Mouse (Mus musculus) limb, embryonic 14.5 days (tissue): ENCODE data around the gene Stac. TPM values are rescaled to one million over a fixed set of nuclear protein-coding genes. Genes with fewer than 3 reads are reported as not detected.

Experiments used
- ATAC-seq: fragments of 200-750 bp; cut with Nextera tagmentation; 2 replicates; pipeline ENCODE4 v1.8.0; 2017; ENCODE audit warnings: low read depth, moderate number of reproducible peaks, moderate TSS enrichment; ENCODE audit not compliant: low FRiP score
- DNase-seq: peaks from one replicate; pipeline ENCODE4 v3.0.0-alpha.2; 2015; ENCODE audit warnings: low spot score
- H3K27ac ChIP-seq: fragments of 300-500 bp; sonication (generic); replicated peaks from 2 replicates; pipeline ENCODE4 v1.5.1; 2014; ENCODE audit warnings: low read depth, mild to moderate bottlenecking, low read length, moderate library complexity, mixed read lengths
- H3K27me3 ChIP-seq: fragments of 300-500 bp; sonication (generic); 2 replicates; pipeline ENCODE4 v1.6.1; 2014; ENCODE audit warnings: low read length, mixed read lengths; ENCODE audit not compliant: control insufficient read depth, insufficient read depth
- H3K36me3 ChIP-seq: fragments of 300-500 bp; sonication (generic); 2 replicates; pipeline ENCODE4 v1.6.1; 2014; ENCODE audit warnings: mild to moderate bottlenecking, low read length, moderate library complexity, mixed read lengths; ENCODE audit not compliant: control insufficient read depth, insufficient read depth
- H3K4me1 ChIP-seq: fragments of 300-500 bp; sonication (generic); 2 replicates; pipeline ENCODE4 v1.6.1; 2014; ENCODE audit warnings: antibody characterized with exemption, low read length, mixed read lengths; ENCODE audit not compliant: control insufficient read depth, insufficient read depth
- H3K4me2 ChIP-seq: fragments of 300-500 bp; sonication (generic); replicated peaks from 2 replicates; pipeline ENCODE4 v1.6.1; 2014; ENCODE audit warnings: low read depth, mild to moderate bottlenecking, low read length, moderate library complexity; ENCODE audit not compliant: severe bottlenecking
- H3K4me3 ChIP-seq: fragments of 300-500 bp; sonication (generic); replicated peaks from 2 replicates; pipeline ENCODE4 v1.5.1; 2014; ENCODE audit warnings: low read length
- H3K9ac ChIP-seq: fragments of 300-500 bp; sonication (generic); 2 replicates; pipeline ENCODE4 v1.6.1; 2014; ENCODE audit warnings: mild to moderate bottlenecking, low read depth, low read length, moderate library complexity; ENCODE audit not compliant: severe bottlenecking
- H3K9me3 ChIP-seq: fragments of 300-500 bp; sonication (generic); 2 replicates; pipeline ENCODE4 v1.6.1; 2016; ENCODE audit warnings: low read length; ENCODE audit not compliant: control insufficient read depth
- POLR2A ChIP-seq: fragments of 200-500 bp; IDR thresholded peaks from 2 replicates; pipeline ENCODE4 v1.8.0; 2012; ENCODE audit warnings: inconsistent platforms, mild to moderate bottlenecking, moderate library complexity, borderline replicate concordance; ENCODE audit not compliant: insufficient read depth, insufficient read length; ENCODE audit errors: extremely low read depth
- WGBS: fragments of 180-500 bp; shearing (Covaris S2); extraction: QIAGEN DNeasy Blood & Tissue Kit; methylation state at CpG from one replicate; pipeline ENCODE4 v1.1.7; 2014; 5-methylcytosine and 5-hydroxymethylcytosine counted together
- polyA plus RNA-seq, 2 experiments: library from polyadenylated mRNA; depleted of rRNA in 1 of 2; stranded (reverse) in 1 of 2; unstranded in 1 of 2; fragments of >200 nt; fragmentation: Nextera tagmentation in 1 of 2; extraction: Ambion mirVana in 1 of 2; gene quantifications; 2 replicates each; pipeline versions ENCODE4 v1.2.1 to v1.2.3; 2012 to 2014

Gene Stac
- polyA plus RNA-seq, 2 experiments = 4.1 to 4.2 TPM

DNA sequence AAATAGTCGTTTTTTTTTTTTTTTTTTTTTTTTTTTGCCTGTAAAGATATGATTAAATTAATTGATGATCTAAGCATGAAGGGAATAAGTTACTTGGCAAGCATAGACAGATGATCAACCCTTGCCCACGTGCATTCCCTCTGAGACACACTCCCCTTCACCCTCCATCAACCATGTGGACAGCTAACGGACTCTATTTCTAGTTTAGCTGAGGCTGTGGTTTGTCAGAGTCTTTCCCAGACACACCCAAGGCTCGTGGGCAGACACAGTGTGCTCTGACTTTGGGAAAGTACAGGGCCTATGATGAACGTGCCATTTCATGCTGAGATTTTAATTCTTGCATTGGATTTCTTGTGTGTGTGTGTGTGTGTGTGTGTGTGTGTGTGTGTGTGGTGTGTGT lies 46.8 kb downstream of the Stac start:
- TF ChIP-seq POLR2A = no peak
- WGBS = 63% methylated on average over 5 of the region's 5 CpGs
- ATAC-seq = no peak
- Histone ChIP-seq H3K36me3 (no peaks in the 10 kb centered on the region), H3K4me2 (no peak overlapping the region), H3K9ac (no peak overlapping the region), H3K27ac (no peak overlapping the region), H3K4me3 (no peak overlapping the region), H3K9me3 (no peaks in the 10 kb centered on the region), H3K27me3 (no peaks in the 10 kb centered on the region), H3K4me1 (no peaks in the 10 kb centered on the region)
- no peak for DNase-seq

DNA sequence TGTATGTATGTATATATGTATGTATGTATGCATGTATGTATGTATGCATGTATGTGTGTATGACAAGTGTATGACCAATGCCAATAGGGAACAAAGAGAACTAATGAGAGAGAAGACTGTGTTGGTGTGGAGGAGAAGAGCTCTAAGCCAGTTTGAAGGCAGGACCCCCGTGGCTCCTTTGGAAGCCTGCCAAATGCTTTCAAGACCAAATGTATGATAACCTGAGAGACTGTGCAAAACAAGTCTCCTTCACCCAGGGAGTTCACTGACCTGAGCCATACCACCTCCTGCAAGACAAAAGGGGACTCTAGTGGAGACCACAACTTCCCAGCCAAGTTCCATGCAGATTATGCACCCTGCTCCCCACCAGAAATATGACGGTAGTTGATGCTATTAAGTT lies 52.5 kb downstream of the Stac start:
- no peaks in the 10 kb centered on the region for H3K4me1 ChIP-seq
- H3K36me3 ChIP-seq = no peaks in the 10 kb centered on the region

DNA sequence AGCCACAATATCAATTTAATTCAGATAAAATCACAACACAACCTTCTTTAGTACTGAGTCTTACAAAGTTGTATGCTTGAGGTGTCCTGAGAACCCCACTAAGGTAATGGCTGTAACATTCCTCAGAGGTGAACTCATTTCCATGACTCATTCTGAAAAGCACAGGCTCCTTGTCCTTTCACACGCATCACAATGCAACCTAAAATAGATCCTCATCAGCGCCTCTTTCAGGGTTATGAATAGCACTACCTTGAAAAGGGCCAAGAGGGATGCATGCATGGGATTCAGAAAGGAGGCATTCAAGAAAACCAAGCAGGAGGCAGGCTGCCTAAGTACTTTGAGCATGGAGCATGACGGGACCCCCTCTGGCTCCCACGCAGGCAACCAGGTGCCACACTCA lies 57.3 kb downstream of the Stac start:
- H3K27ac ChIP-seq = no peak overlapping the region
- H3K4me1 ChIP-seq = no peaks in the 10 kb centered on the region
- no peaks in the 10 kb centered on the region for H3K9me3 ChIP-seq
- no peak overlapping the region for H3K4me2 ChIP-seq
- DNase-seq (no peak), ATAC-seq (no peak)
- WGBS = 77% methylated on average over 4 of the region's 4 CpGs
- no peak overlapping the region for H3K4me3 ChIP-seq
- no peaks in the 10 kb centered on the region for H3K27me3 ChIP-seq
- no peaks in the 10 kb centered on the region for H3K36me3 ChIP-seq
- TF ChIP-seq POLR2A = no peak
- H3K9ac ChIP-seq = no peak overlapping the region

More for the DNA sequence above, 52.5 kb downstream of the Stac start:
- DNase-seq (no peak), ATAC-seq (no peak)
- H3K4me2 ChIP-seq = no peak overlapping the region
- no peak for TF ChIP-seq POLR2A
- H3K27me3 ChIP-seq = no peaks in the 10 kb centered on the region
- H3K9ac ChIP-seq = no peak overlapping the region
- no peak overlapping the region for H3K4me3 ChIP-seq
- no peaks in the 10 kb centered on the region for H3K9me3 ChIP-seq
- H3K27ac ChIP-seq = no peak overlapping the region
- 56% methylated on average over 2 of the region's 2 CpGs for WGBS

DNA sequence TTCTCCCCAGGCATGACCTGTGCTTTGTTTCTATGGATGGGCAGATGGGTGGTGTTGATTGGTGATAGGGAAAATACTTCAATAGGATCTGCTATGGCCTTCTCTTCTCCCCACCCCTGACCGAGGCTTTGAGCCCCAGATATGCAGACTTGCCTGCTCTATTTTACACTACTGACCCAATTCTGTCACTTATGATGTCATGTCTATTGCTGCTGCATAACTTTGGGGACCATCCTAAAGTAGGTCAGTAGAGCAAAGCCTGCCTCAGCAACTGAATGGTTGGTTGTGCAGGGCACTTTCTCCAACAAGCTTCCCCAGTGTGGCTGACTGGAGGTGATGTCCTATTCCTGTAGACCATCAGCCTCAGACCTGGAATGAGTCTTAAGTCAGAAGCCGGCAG lies 69.0 kb downstream of the Stac start:
- H3K4me3 ChIP-seq = no peak overlapping the region
- H3K27ac ChIP-seq = no peak overlapping the region
- H3K9ac ChIP-seq = no peak overlapping the region
- no peak for ATAC-seq
- H3K4me2 ChIP-seq = no peak overlapping the region
- H3K36me3 ChIP-seq = no peaks in the 10 kb centered on the region
- no peaks in the 10 kb centered on the region for H3K9me3 ChIP-seq
- H3K4me1 ChIP-seq = no peaks in the 10 kb centered on the region
- no peaks in the 10 kb centered on the region for H3K27me3 ChIP-seq
- WGBS = 84% methylated on average over 2 of the region's 2 CpGs
- DNase-seq = no peak
- no peak for TF ChIP-seq POLR2A

DNA sequence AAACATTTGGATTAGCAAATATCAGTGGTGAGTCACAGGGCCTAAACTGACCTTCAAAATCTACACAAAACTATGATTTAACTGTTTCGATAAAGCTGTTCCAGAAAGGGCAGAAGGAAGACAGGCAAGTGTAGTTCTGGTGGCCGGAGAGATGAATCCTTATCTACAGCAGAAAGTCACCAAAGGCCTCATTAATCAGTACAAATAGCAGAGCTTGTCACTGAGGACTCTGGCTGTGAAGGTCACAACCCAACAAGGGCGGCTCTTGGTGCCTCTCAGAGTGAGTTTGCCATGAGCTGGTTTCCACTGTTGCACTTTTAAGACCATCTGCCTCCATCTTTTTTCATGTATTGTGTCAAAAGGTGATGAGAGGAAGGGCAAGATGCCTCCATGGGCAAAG lies 78.8 kb downstream of the Stac start:
- Histone ChIP-seq H3K4me2 (no peak overlapping the region), H3K9me3 (no peaks in the 10 kb centered on the region), H3K27ac (no peak overlapping the region), H3K4me1 (0 out of 2 replicates have a peak, but pooled peaks cover 5% of the 10 kb centered on the region), H3K36me3 (no peaks in the 10 kb centered on the region), H3K9ac (no peak overlapping the region), H3K27me3 (no peaks in the 10 kb centered on the region), H3K4me3 (no peak overlapping the region)
- DNase-seq (no peak), ATAC-seq (no peak)
- WGBS = 77% methylated on average over 3 of the region's 3 CpGs
- TF ChIP-seq POLR2A = no peak

DNA sequence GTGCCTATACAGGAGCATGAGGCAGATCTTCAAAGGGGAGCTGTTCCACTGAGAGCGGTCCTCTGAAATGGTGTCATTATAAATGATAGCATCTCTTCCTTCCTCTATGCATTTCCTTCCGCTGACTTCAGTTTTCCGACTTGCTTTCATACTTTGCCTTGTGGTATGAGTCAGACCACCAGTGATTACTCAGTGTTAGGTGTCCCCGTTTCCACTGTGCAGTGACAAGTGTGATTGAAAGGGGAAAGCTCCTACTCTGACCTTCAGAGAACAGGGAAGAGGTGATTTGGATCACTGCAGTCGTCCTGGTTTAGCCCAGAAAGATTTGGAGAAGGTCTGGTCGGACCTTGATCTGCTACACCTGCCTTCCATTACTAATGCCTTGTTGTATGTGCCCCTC lies 81.4 kb downstream of the Stac start:
- Histone ChIP-seq H3K27ac (no peak overlapping the region), H3K27me3 (no peaks in the 10 kb centered on the region), H3K4me3 (no peak overlapping the region), H3K9me3 (no peaks in the 10 kb centered on the region), H3K9ac (no peak overlapping the region), H3K4me1 (0 out of 2 replicates have a peak, but pooled peaks cover 5% of the 10 kb centered on the region), H3K36me3 (no peaks in the 10 kb centered on the region), H3K4me2 (no peak overlapping the region)
- 49% methylated on average over 6 of the region's 6 CpGs for WGBS
- ATAC-seq (no peak), DNase-seq (no peak)
- no peak for TF ChIP-seq POLR2A
